Mouse (Mus musculus) myocyte (in vitro differentiated cells): Measurements from ENCODE around the gene Nudt12. TPM values are rescaled to one million over a fixed set of nuclear protein-coding genes. Genes with fewer than 3 reads are reported as not detected.

Experiments used
- H3K27me3 ChIP-seq: one replicate; pipeline ENCODE4 v1.6.1; 2011; ENCODE audit not compliant: control insufficient read depth, insufficient read depth, insufficient read length
- H3K36me3 ChIP-seq: one replicate; pipeline ENCODE4 v1.6.1; 2011; ENCODE audit not compliant: control insufficient read depth, insufficient read depth
- H3K4me2 ChIP-seq: one replicate; pipeline ENCODE4 v1.6.1; 2011; ENCODE audit warnings: low read depth, control low read depth
- H3K4me3 ChIP-seq: one replicate; pipeline ENCODE4 v1.5.1; 2011; ENCODE audit warnings: mild to moderate bottlenecking, control low read depth, moderate library complexity
- H3K79me2 ChIP-seq: one replicate; pipeline ENCODE4 v1.6.1; 2011; ENCODE audit not compliant: control insufficient read depth, insufficient read depth
- H3ac ChIP-seq: one replicate; pipeline ENCODE4 v1.6.1; 2011; ENCODE audit not compliant: control insufficient read depth, insufficient read length
- CEBPB ChIP-seq: IDR thresholded peaks from 2 replicates; pipeline ENCODE4 v1.6.1; 2011; ENCODE audit warnings: mild to moderate bottlenecking, moderate library complexity; ENCODE audit not compliant: poor library complexity, insufficient read depth, severe bottlenecking
- E2F4 ChIP-seq: IDR thresholded peaks from one replicate; pipeline ENCODE4 v1.6.1; 2011; ENCODE audit warnings: mild to moderate bottlenecking, control low read depth, moderate library complexity; ENCODE audit not compliant: insufficient read depth
- MAX ChIP-seq: IDR thresholded peaks from one replicate; pipeline ENCODE4 v1.6.1; 2011; ENCODE audit warnings: low read depth, mild to moderate bottlenecking, control low read depth
- MYOD1 ChIP-seq, 3 experiments: IDR thresholded peaks; one replicate each; pipeline ENCODE4 v1.6.1; 2011; ENCODE audit warnings: control low read depth in 2 of 3, low read depth in 2 of 3, mild to moderate bottlenecking in 2 of 3, moderate library complexity in 1 of 3; ENCODE audit not compliant: insufficient read length in 2 of 3, control insufficient read depth in 1 of 3
- MYOG ChIP-seq, 3 experiments: IDR thresholded peaks; one replicate each; pipeline ENCODE4 v1.6.1; 2011; ENCODE audit warnings: control low read depth in 2 of 3, low read depth in 2 of 3, mild to moderate bottlenecking in 2 of 3; ENCODE audit not compliant: insufficient read length in 2 of 3, control insufficient read depth in 1 of 3, insufficient read depth in 1 of 3
- POLR2A ChIP-seq: IDR thresholded peaks from one replicate; pipeline ENCODE4 v1.6.1; 2011; ENCODE audit warnings: low read depth, mild to moderate bottlenecking, control low read depth, moderate library complexity; ENCODE audit not compliant: insufficient read length
- POLR2AphosphoS2 ChIP-seq: IDR thresholded peaks from one replicate; pipeline ENCODE4 v1.6.1; 2011; ENCODE audit warnings: low read depth, control low read depth; ENCODE audit not compliant: insufficient read length
- REST ChIP-seq: IDR thresholded peaks from one replicate; pipeline ENCODE4 v1.6.1; 2011; ENCODE audit warnings: mild to moderate bottlenecking, control low read depth, moderate library complexity; ENCODE audit not compliant: insufficient read depth, insufficient read length
- SRF ChIP-seq: IDR thresholded peaks from one replicate; pipeline ENCODE4 v1.6.1; 2011; ENCODE audit warnings: low read depth; ENCODE audit not compliant: control insufficient read depth, insufficient read length
- TCF12 ChIP-seq: IDR thresholded peaks from one replicate; pipeline ENCODE4 v1.6.1; 2011; ENCODE audit warnings: mild to moderate bottlenecking, control low read depth; ENCODE audit not compliant: poor library complexity, insufficient read depth, severe bottlenecking
- TCF3 ChIP-seq: IDR thresholded peaks from one replicate; pipeline ENCODE4 v1.6.1; 2011; ENCODE audit warnings: low read depth, control low read depth; ENCODE audit not compliant: insufficient read length
- USF1 ChIP-seq: IDR thresholded peaks from one replicate; pipeline ENCODE4 v1.6.1; 2011; ENCODE audit warnings: low read depth, mild to moderate bottlenecking, control low read depth, moderate library complexity
- polyA plus RNA-seq: library from polyadenylated mRNA; unstranded; fragments of >200 nt; fragmentation: generic; extraction: Trizol; gene quantifications from one replicate; pipeline ENCODE4 v1.2.1, GENCODE M21; 2012; ENCODE audit warnings: missing spikeins

Gene Nudt12
- polyA plus RNA-seq, 1 experiment = 0.38 TPM

DNA sequence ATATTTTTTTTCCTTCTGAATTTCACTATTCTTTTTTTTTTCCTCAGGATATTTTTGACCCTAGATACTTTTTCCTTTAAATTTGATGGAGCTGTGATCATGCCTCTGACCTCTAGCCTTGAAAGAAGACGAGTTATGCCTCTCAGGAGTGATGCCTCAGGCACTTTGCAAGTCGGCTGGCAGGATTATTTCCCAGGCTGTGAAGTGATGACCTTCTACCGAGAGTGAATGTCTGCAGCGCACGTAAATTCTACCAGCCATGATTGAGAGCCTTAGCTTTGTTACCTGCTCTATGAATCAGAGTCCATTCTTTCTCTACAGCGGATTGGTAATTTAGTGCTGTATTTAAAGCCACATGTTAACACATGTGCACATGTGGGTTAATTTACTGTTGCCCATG, 11.3 kb upstream of the Nudt12 start:
- Histone ChIP-seq H3K79me2 (no peaks in the 10 kb centered on the region), H3K36me3 (no peaks in the 10 kb centered on the region), H3K4me2 (no peak overlapping the region), H3ac (no peak overlapping the region), H3K4me3 (no peak overlapping the region), H3K27me3 (no peaks in the 10 kb centered on the region)
- TF ChIP-seq MYOD1 (IDR thresholded peaks at IDR 0.05; ENCODE audit: control insufficient read depth in 1 of 3, insufficient read length in 2 of 3, low read depth in 2 of 3) = no peak
- no peak for TF ChIP-seq POLR2AphosphoS2
- no peak for TF ChIP-seq E2F4
- no peak for TF ChIP-seq MAX
- TF ChIP-seq TCF12 = no peak
- no peak for TF ChIP-seq POLR2A
- TF ChIP-seq MYOG (IDR thresholded peaks at IDR 0.05; ENCODE audit: control insufficient read depth in 1 of 3, insufficient read depth in 1 of 3, insufficient read length in 2 of 3, low read depth in 2 of 3) = no peak
- TF ChIP-seq REST = no peak
- TF ChIP-seq USF1 = no peak
- no peak for TF ChIP-seq TCF3
- no peak for TF ChIP-seq CEBPB
- no peak for TF ChIP-seq SRF

DNA sequence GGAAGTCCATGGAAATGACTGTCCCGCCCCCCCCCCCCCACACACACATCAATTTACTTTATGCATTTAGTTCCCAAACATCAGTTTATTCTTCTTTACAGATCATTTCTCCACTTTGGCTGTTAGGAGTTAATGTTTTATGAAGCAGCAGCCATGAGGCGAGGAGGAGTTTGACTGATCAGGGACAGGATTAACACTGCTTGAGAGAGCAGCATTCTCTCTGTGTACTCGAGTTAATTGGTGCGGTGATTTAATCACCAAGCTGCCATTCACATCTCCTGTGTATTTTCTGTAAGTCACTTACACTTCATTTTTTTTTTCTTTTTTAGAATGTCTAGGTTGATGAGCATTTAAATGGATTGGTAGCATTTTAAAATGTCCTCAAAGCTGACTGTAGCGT, 10.8 kb upstream of the Nudt12 start:
- TF ChIP-seq TCF12 (no peak), POLR2AphosphoS2 (no peak), E2F4 (no peak), MYOG (IDR thresholded peaks at IDR 0.05; ENCODE audit: control insufficient read depth in 1 of 3, insufficient read depth in 1 of 3, insufficient read length in 2 of 3, low read depth in 2 of 3) (no peak), MYOD1 (IDR thresholded peaks at IDR 0.05; ENCODE audit: control insufficient read depth in 1 of 3, insufficient read length in 2 of 3, low read depth in 2 of 3) (no peak), POLR2A (no peak), MAX (no peak), REST (no peak), TCF3 (no peak), CEBPB (no peak), SRF (no peak), USF1 (no peak)
- Histone ChIP-seq H3K27me3 (no peaks in the 10 kb centered on the region), H3K79me2 (no peaks in the 10 kb centered on the region), H3K4me2 (no peak overlapping the region), H3K36me3 (no peaks in the 10 kb centered on the region), H3K4me3 (no peak overlapping the region), H3ac (no peak overlapping the region)

DNA sequence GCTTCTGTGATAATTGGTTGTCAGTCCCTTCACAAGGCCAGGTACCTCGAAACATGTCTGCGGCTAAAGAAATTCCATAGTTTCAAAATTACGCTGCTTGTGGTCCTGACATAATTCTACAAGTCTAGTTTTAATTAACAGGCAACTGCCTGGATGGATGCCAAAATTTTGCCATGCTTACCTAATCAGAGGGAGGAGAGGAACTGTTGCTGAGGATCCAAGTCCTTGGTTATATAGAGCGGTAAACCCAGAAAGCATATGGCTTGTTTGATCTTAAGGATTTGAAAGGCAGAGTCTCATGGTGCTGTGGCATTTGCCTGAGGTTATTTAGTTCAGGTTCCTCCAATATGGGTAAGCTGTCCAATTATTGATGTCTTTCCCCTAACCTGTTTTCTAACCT, 5.5 kb upstream of the Nudt12 start:
- TF ChIP-seq POLR2A (no peak), TCF3 (no peak), REST (no peak), MAX (no peak), CEBPB (no peak), E2F4 (no peak), USF1 (no peak), POLR2AphosphoS2 (no peak), MYOD1 (IDR thresholded peaks at IDR 0.05; ENCODE audit: control insufficient read depth in 1 of 3, insufficient read length in 2 of 3, low read depth in 2 of 3) (no peak), MYOG (IDR thresholded peaks at IDR 0.05; ENCODE audit: control insufficient read depth in 1 of 3, insufficient read depth in 1 of 3, insufficient read length in 2 of 3, low read depth in 2 of 3) (no peak), TCF12 (no peak), SRF (no peak)
- no peak overlapping the region for H3K4me3 ChIP-seq
- H3K36me3 ChIP-seq = no peaks in the 10 kb centered on the region
- H3ac ChIP-seq = no peak overlapping the region
- H3K4me2 ChIP-seq = no peak overlapping the region
- no peaks in the 10 kb centered on the region for H3K79me2 ChIP-seq
- H3K27me3 ChIP-seq = no peaks in the 10 kb centered on the region

DNA sequence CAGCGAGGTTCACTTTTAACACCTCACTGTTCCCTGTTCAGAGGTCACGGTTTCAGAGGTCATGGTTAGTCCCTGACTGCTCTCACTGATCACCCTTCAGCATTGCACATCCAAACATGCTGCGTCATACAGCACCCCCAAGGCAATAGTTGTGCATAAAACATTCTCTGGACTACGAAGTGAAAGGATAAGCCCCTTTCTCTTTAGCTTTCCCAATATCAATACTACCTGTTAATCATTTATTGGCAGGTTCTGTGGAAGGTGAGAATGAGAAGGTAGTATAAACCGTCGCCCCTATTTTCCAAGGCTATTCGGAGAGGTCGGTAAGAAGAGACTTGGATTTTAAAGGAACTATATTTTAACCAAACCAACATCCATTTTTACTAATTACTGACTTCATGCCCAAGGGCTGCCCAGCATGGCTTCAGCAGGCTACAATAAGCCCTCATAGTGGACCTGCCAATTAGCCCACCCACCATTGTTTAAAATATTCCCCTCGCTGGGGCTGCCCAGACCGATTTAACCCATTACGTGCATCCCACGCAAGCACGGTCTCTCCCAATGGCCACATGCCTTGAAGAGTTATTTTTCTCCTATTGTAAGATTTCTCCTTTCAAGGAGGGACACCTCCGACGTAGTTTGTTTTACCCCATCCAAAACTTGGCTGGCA, 616 bp downstream of the Nudt12 start:
- no peak for TF ChIP-seq MYOG (IDR thresholded peaks at IDR 0.05; ENCODE audit: control insufficient read depth in 1 of 3, insufficient read depth in 1 of 3, insufficient read length in 2 of 3, low read depth in 2 of 3)
- TF ChIP-seq POLR2A = no peak
- TF ChIP-seq TCF12 = no peak
- no peak for TF ChIP-seq E2F4
- TF ChIP-seq CEBPB = no peak
- no peak for TF ChIP-seq USF1
- TF ChIP-seq TCF3 = no peak
- no peak for TF ChIP-seq SRF
- TF ChIP-seq POLR2AphosphoS2 = no peak
- no peak for TF ChIP-seq REST
- TF ChIP-seq MYOD1 (IDR thresholded peaks at IDR 0.05; ENCODE audit: control insufficient read depth in 1 of 3, insufficient read length in 2 of 3, low read depth in 2 of 3) = no peak
- TF ChIP-seq MAX = no peak
- H3K79me2 ChIP-seq = no peaks in the 10 kb centered on the region
- H3K4me3 ChIP-seq = peak overlapping the region; percentile 24
- no peaks in the 10 kb centered on the region for H3K27me3 ChIP-seq
- H3K4me2 ChIP-seq = peak overlapping the region; percentile 69
- no peaks in the 10 kb centered on the region for H3K36me3 ChIP-seq
- no peak overlapping the region for H3ac ChIP-seq
